Mouse (Mus musculus): ENCODE results near the gene Tial1.

Gene Tial1

GRCm38 (mm10) chr7:128416664-128417063 is 44.9 kb downstream of the Tial1 start:
- no peak for DNase-seq (ENCODE audit: low read depth)

- peak; percentile 24 for DNase-seq (ENCODE audit: low read depth)
Measured at GRCm38 (mm10) chr7:128414433-128414832, 47.1 kb downstream of the Tial1 start.

- no peak for DNase-seq (ENCODE audit: low read depth)
Measured at GRCm38 (mm10) chr7:128412071-128412833, 49.3 kb downstream of the Tial1 start.

- DNase-seq (ENCODE audit: low read depth): no peak
Measured at GRCm38 (mm10) chr7:128410708-128411413, 50.7 kb downstream of the Tial1 start.

- peak; percentile 28 for DNase-seq (ENCODE audit: low read depth)
Measured at GRCm38 (mm10) chr7:128408265-128408664, 53.3 kb downstream of the Tial1 start.

- DNase-seq (ENCODE audit: low read depth): no peak
Measured at GRCm38 (mm10) chr7:128403988-128404387, 57.5 kb downstream of the Tial1 start.

- no peak for DNase-seq (ENCODE audit: low read depth)
Measured at GRCm38 (mm10) chr7:128403586-128403985, 57.9 kb downstream of the Tial1 start.

- peak; percentile 53 for DNase-seq (ENCODE audit: low read depth)
Measured at GRCm38 (mm10) chr7:128403128-128403527, 58.4 kb downstream of the Tial1 start.

GRCm38 (mm10) chr7:128402577-128402976 is 58.9 kb downstream of the Tial1 start:
- no peak for DNase-seq (ENCODE audit: low read depth)

GRCm38 (mm10) chr7:128398664-128399063 is 62.9 kb downstream of the Tial1 start:
- peak; percentile 56 for DNase-seq (ENCODE audit: low read depth)

GRCm38 (mm10) chr7:128397066-128397465 is 64.5 kb downstream of the Tial1 start:
- no peak for DNase-seq (ENCODE audit: low read depth)

- DNase-seq (ENCODE audit: low read depth): no peak
Measured at GRCm38 (mm10) chr7:128393756-128394155, 67.8 kb downstream of the Tial1 start.

- DNase-seq (ENCODE audit: low read depth): no peak
Measured at GRCm38 (mm10) chr7:128392972-128393314, 68.6 kb downstream of the Tial1 start.

- DNase-seq (ENCODE audit: low read depth): peak; percentile 94
Measured at GRCm38 (mm10) chr7:128392071-128392971, 69.2 kb downstream of the Tial1 start.

- DNase-seq (ENCODE audit: low read depth): no peak
Measured at GRCm38 (mm10) chr7:128391267-128392057, 70.1 kb downstream of the Tial1 start.

Measured in 416B (cell line).